Mouse (Mus musculus) small intestine, adult 2 months (tissue): ENCODE data around the gene Olfr318. TPM values are rescaled to one million over a fixed set of nuclear protein-coding genes. Genes with fewer than 3 reads are reported as not detected.
"Not testable (repeated sequence)": the region's sequence is repeated elsewhere in the genome, so short reads cannot be mapped to it uniquely, and the experiment has no call there.

Source experiments
- H3K27ac ChIP-seq: fragments of 200-500 bp; 2 replicates; pipeline ENCODE4 v1.5.1; 2012; ENCODE audit warnings: low read depth, low read length, control low read depth, inconsistent platforms; ENCODE audit not compliant: insufficient read depth
- H3K27me3 ChIP-seq: fragments of 200-500 bp; 2 replicates; pipeline ENCODE4 v1.6.1; 2012; ENCODE audit warnings: mild to moderate bottlenecking, moderate library complexity, low read length, inconsistent platforms; ENCODE audit not compliant: control insufficient read depth, insufficient read depth
- H3K36me3 ChIP-seq: fragments of 200-500 bp; 2 replicates; pipeline ENCODE4 v1.6.1; 2012; ENCODE audit warnings: mild to moderate bottlenecking, low read length, control low read depth, inconsistent platforms; ENCODE audit not compliant: control insufficient read depth, insufficient read depth
- H3K4me1 ChIP-seq: fragments of 200-500 bp; 2 replicates; pipeline ENCODE4 v1.6.1; 2012; ENCODE audit warnings: low read length, inconsistent platforms, mixed read lengths; ENCODE audit not compliant: control insufficient read depth, insufficient read depth, insufficient read length
- H3K4me3 ChIP-seq: fragments of 200-500 bp; 2 replicates; pipeline ENCODE4 v1.5.1; 2012; ENCODE audit warnings: low read depth, mild to moderate bottlenecking, control low read depth, inconsistent platforms, low read length, moderate library complexity
- CTCF ChIP-seq: fragments of 200-500 bp; IDR thresholded peaks from 2 replicates; pipeline ENCODE4 v1.5.1; 2012; ENCODE audit warnings: low read depth, mild to moderate bottlenecking, control low read depth, inconsistent platforms, low read length, moderate library complexity, mixed read lengths; ENCODE audit not compliant: insufficient replicate concordance, insufficient read length; ENCODE audit errors: extremely low read depth
- POLR2A ChIP-seq: fragments of 200-500 bp; IDR thresholded peaks from 2 replicates; pipeline ENCODE4 v1.6.1; 2012; ENCODE audit warnings: low read depth, mild to moderate bottlenecking, control low read depth, inconsistent platforms, low read length, moderate library complexity
- WGBS: fragments of 180-500 bp; shearing (Covaris S2); methylation state at CpG from one replicate; pipeline ENCODE4 v1.1.7; 2018; 5-methylcytosine and 5-hydroxymethylcytosine counted together
- polyA plus RNA-seq: library from polyadenylated mRNA; depleted of rRNA; stranded (reverse); fragments of >200 nt; gene quantifications from 2 replicates; pipeline ENCODE4 v1.2.3, GENCODE M21; 2012; rRNA removed

Gene Olfr318
- polyA plus RNA-seq, 1 experiment = not detected

GRCm38 (mm10) chr11:58719701-58720100 lies 4.1 kb downstream of the Olfr318 start:
- Histone ChIP-seq H3K27ac (no peak overlapping the region), H3K27me3 (no peaks in the 10 kb centered on the region), H3K4me1 (no peaks in the 10 kb centered on the region), H3K4me3 (no peak overlapping the region), H3K36me3 (no peaks in the 10 kb centered on the region)
- WGBS = 89% methylated on average over 4 of the region's 4 CpGs
- TF ChIP-seq CTCF (no peak), POLR2A (no peak)

GRCm38 (mm10) chr11:58717723-58718122 lies 6.1 kb downstream of the Olfr318 start:
- 86% methylated on average over 7 of the region's 7 CpGs for WGBS
- not testable (repeated sequence) for H3K27me3 ChIP-seq

GRCm38 (mm10) chr11:58709086-58709485 lies 14.7 kb downstream of the Olfr318 start:
- Histone ChIP-seq H3K4me1 (no peaks in the 10 kb centered on the region), H3K4me3 (no peak overlapping the region), H3K27ac (no peak overlapping the region), H3K36me3 (no peaks in the 10 kb centered on the region), H3K27me3 (no peaks in the 10 kb centered on the region)
- no peak for TF ChIP-seq POLR2A
- TF ChIP-seq CTCF = no peak
- WGBS = 81% methylated on average over 11 of the region's 11 CpGs

More at GRCm38 (mm10) chr11:58717723-58718122, 6.1 kb downstream of the Olfr318 start:
- not testable (repeated sequence) for H3K27ac ChIP-seq, H3K36me3 ChIP-seq, H3K4me3 ChIP-seq, H3K4me1 ChIP-seq

- 85% methylated on average over 3 of the region's 3 CpGs for WGBS
- Histone ChIP-seq H3K36me3 (no peaks in the 10 kb centered on the region), H3K27me3 (no peaks in the 10 kb centered on the region), H3K4me1 (no peaks in the 10 kb centered on the region), H3K4me3 (no peak within 1 kb of the TSS), H3K27ac (no peak within 1 kb of the TSS)
- TF ChIP-seq POLR2A (no peak), CTCF (no peak)
These were observed 25.0 kb downstream of the Olfr318 start, which contains the start of gene Olfr319 for GRCm38 (mm10) chr11:58698862-58699261. TSS of gene Olfr319 (plus strand) at chr11:58699162.

GRCm38 (mm10) chr11:58680799-58681198 lies 43.0 kb downstream of the Olfr318 start, which contains the start of gene Olfr320:
TSS of gene Olfr320 (plus strand) at chr11:58681099.
- no peak for TF ChIP-seq POLR2A
- no peak for TF ChIP-seq CTCF
- Histone ChIP-seq H3K27ac (no peak within 1 kb of the TSS), H3K36me3 (no peaks in the 10 kb centered on the region), H3K4me3 (no peak within 1 kb of the TSS), H3K27me3 (no peaks in the 10 kb centered on the region), H3K4me1 (no peaks in the 10 kb centered on the region)
- 75% methylated on average over 1 of the region's 1 CpGs for WGBS

GRCm38 (mm10) chr11:58671825-58672224 lies 52.0 kb downstream of the Olfr318 start:
- no peak overlapping the region for H3K27ac ChIP-seq
- no peaks in the 10 kb centered on the region for H3K4me1 ChIP-seq
- TF ChIP-seq CTCF (no peak), POLR2A (no peak)
- H3K27me3 ChIP-seq = no peaks in the 10 kb centered on the region
- H3K4me3 ChIP-seq = no peak overlapping the region
- 44% methylated on average over 4 of the region's 4 CpGs for WGBS
- H3K36me3 ChIP-seq = no peaks in the 10 kb centered on the region

- H3K27me3 ChIP-seq = no peaks in the 10 kb centered on the region
- TF ChIP-seq CTCF (no peak), POLR2A (no peak)
- H3K4me3 ChIP-seq = no peak overlapping the region
- H3K36me3 ChIP-seq = no peaks in the 10 kb centered on the region
- H3K27ac ChIP-seq = no peak overlapping the region
- H3K4me1 ChIP-seq = no peaks in the 10 kb centered on the region
These were observed 54.6 kb downstream of the Olfr318 start for GRCm38 (mm10) chr11:58669252-58669651.

Other genes starting within 250 kb of the Olfr318 start
- gene Olfr332, start 231.5 kb downstream of the Olfr318 start, polyA plus RNA-seq = not detected in 2 replicates
- gene Olfr331, start 221.4 kb downstream of the Olfr318 start, polyA plus RNA-seq = not detected in 2 replicates
- gene Olfr330, start 189.2 kb downstream of the Olfr318 start, polyA plus RNA-seq = not detected in 2 replicates
- gene Olfr329-ps, start 177.6 kb downstream of the Olfr318 start, polyA plus RNA-seq = not detected in 2 replicates
- gene Olfr328, start 168.4 kb downstream of the Olfr318 start, polyA plus RNA-seq = not detected in 2 replicates
- not detected in 2 replicates for gene Olfr224, start 153.5 kb downstream of the Olfr318 start, polyA plus RNA-seq
- gene Olfr325, start 146.3 kb downstream of the Olfr318 start, polyA plus RNA-seq = not detected in 2 replicates
- gene Olfr324, start 128.9 kb downstream of the Olfr318 start, polyA plus RNA-seq = not detected in 2 replicates
- gene 2210407C18Rik, start 107.9 kb downstream of the Olfr318 start, polyA plus RNA-seq = 32.8 and 181 TPM in 2 replicates
- not detected in 2 replicates for gene Olfr323, start 93.5 kb downstream of the Olfr318 start, polyA plus RNA-seq
- gene Trim58, start 83.5 kb downstream of the Olfr318 start, polyA plus RNA-seq = 0.05 TPM in 1 of 2 replicates, not detected in the other
- gene Olfr322, start 65.2 kb downstream of the Olfr318 start, polyA plus RNA-seq = not detected in 2 replicates
- gene Olfr320, start 42.9 kb downstream of the Olfr318 start, polyA plus RNA-seq = not detected in 2 replicates
- gene Olfr319, start 24.9 kb downstream of the Olfr318 start, polyA plus RNA-seq = not detected in 2 replicates
- not detected in 2 replicates for gene Olfr317, start 15.2 kb upstream of the Olfr318 start, polyA plus RNA-seq
- gene Olfr316, start 28.7 kb upstream of the Olfr318 start, polyA plus RNA-seq = not detected in 2 replicates
- not detected in 2 replicates for gene Olfr315, start 49.2 kb upstream of the Olfr318 start, polyA plus RNA-seq
- not detected in 2 replicates for gene Olfr314, start 58.9 kb upstream of the Olfr318 start, polyA plus RNA-seq
- 1.6 and 3.0 TPM in 2 replicates for gene Fam183b, start 77.9 kb upstream of the Olfr318 start, polyA plus RNA-seq
- not detected in 2 replicates for gene Olfr313, start 91.0 kb upstream of the Olfr318 start, polyA plus RNA-seq
- gene Olfr312, start 105.2 kb upstream of the Olfr318 start, polyA plus RNA-seq = not detected in 2 replicates
- gene Olfr311, start 115.2 kb upstream of the Olfr318 start, polyA plus RNA-seq = not detected in 2 replicates
- 0.29 and 0.57 TPM in 2 replicates for gene Gm12258, start 123.1 kb upstream of the Olfr318 start, polyA plus RNA-seq
- 0.57 and 1.0 TPM in 2 replicates for gene 2810021J22Rik, start 143.2 kb upstream of the Olfr318 start, polyA plus RNA-seq
- 0.10 and 0.29 TPM in 2 replicates for gene Zfp39, start 180.2 kb upstream of the Olfr318 start, polyA plus RNA-seq
- not detected in 2 replicates for gene Btnl10, start 193.9 kb upstream of the Olfr318 start, polyA plus RNA-seq
- 87.9 and 160 TPM in 2 replicates for gene Rnf187, start 214.9 kb upstream of the Olfr318 start, polyA plus RNA-seq
- 1.7 and 3.8 TPM in 2 replicates for gene Hist3h2ba, start 224.9 kb upstream of the Olfr318 start, polyA plus RNA-seq
- 5.2 and 12.1 TPM in 2 replicates for gene Hist3h2a, start 230.7 kb upstream of the Olfr318 start, polyA plus RNA-seq
- gene Trim17, start 230.7 kb upstream of the Olfr318 start, polyA plus RNA-seq = 0.08 TPM in 1 of 2 replicates, not detected in the other